Mouse (Mus musculus): Measurements from ENCODE around the gene Mpdu1. TPM values are rescaled to one million over a fixed set of nuclear protein-coding genes. Genes with fewer than 3 reads are reported as not detected.

Gene Mpdu1
- polyA plus RNA-seq, 1 experiment from 2014 or later = 90.4 TPM

DNA sequence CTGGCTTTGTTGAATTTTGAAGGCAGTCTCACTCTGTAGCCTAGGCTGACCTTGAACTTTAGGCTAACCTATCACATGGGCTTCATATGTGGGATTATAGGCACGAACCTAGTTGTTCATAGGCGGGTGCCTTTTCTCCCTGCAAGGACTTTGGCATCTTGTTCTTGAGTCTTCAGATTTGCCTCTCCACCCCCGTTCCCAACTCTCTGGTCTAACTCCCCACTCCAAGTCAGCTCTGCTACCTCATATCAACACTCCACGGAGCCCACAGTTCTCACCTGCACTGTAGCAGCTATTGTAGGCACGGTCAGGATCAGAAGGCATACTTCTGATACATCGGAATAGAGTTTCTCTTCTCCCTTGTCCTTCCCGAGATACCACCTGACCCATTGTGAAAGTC is 21.1 kb upstream of the Mpdu1 start:
- peak overlapping the region; percentile 43; the same call in 1 of the 2 replicates for H3K9ac ChIP-seq (replicated peaks; ENCODE audit: low read depth, low read length)
- ATAC-seq = no peak

DNA sequence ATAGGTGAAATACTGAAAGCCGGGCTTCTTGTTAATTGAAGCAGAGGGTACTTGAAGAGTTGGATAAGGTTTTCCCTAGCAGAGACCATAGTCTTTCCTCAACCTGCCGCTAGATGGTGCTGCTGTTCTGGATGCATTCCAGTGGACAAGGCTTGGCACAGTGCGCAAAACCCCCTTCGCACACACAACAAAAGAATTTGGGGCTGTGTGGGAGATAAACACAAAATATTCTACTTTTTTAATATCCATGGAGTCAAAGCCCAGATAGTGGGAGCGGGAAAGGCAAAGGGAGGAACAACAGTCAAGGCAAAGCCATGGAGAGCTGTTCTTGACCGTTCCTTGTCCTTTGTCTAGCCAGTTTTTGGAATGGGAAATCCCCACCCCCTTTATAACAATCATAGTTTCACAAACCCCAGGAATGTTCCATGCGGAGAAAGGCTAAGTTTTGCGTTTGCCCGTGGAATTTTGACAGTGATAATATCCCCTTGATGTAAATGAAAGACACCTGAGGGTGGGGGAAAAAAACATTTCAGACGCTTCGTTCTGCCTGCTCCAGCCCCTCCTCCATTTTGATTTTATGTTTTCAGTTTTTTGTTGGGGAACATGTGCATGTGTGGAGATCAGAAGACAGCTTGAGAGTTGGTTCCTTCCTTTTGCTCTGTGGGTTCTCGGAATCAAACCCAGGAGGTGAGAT is 20.5 kb upstream of the Mpdu1 start:
- Histone ChIP-seq H3K4me3 (replicated peaks; ENCODE audit: low read length) (peak overlapping the region; percentile 88), H3K9me3 (ENCODE audit: control insufficient read depth, low read length) (no peaks in the 10 kb centered on the region), H3K36me3 (ENCODE audit: control insufficient read depth, insufficient read depth) (peaks cover 7% of the 10 kb centered on the region; the same call in 1 of the 2 replicates), H3K4me2 (ENCODE audit: low read length) (peak overlapping the region; percentile 98), H3K9ac (replicated peaks; ENCODE audit: low read depth, low read length) (peak overlapping the region; percentile 43), H3K27ac (ENCODE audit: low read length) (peak overlapping the region; percentile 97), H3K27me3 (replicated peaks; ENCODE audit: control insufficient read depth, insufficient read depth, low read length) (no peaks in the 10 kb centered on the region), H3K4me1 (replicated peaks; ENCODE audit: control insufficient read depth, insufficient read depth, low read length) (peaks cover 45% of the 10 kb centered on the region)
- 12% methylated on average over 12 of the region's 12 CpGs for WGBS
- ATAC-seq = 0 out of 2 replicates have a peak, but pooled peaks have one; percentile 29

More for the DNA sequence above, 21.1 kb upstream of the Mpdu1 start:
- no peaks in the 10 kb centered on the region for H3K9me3 ChIP-seq (ENCODE audit: control insufficient read depth, low read length)
- peaks cover 45% of the 10 kb centered on the region for H3K4me1 ChIP-seq (replicated peaks; ENCODE audit: control insufficient read depth, insufficient read depth, low read length)
- peak overlapping the region; percentile 98 for H3K4me2 ChIP-seq (ENCODE audit: low read length)
- peaks cover 2% of the 10 kb centered on the region; the same call in 1 of the 2 replicates for H3K36me3 ChIP-seq (ENCODE audit: control insufficient read depth, insufficient read depth)
- no peaks in the 10 kb centered on the region for H3K27me3 ChIP-seq (replicated peaks; ENCODE audit: control insufficient read depth, insufficient read depth, low read length)
- WGBS = 81% methylated on average over 7 of the region's 7 CpGs
- no peak overlapping the region for H3K4me3 ChIP-seq (replicated peaks; ENCODE audit: low read length)
- peak overlapping the region; percentile 97; the same call in 1 of the 2 replicates for H3K27ac ChIP-seq (ENCODE audit: low read length)

DNA sequence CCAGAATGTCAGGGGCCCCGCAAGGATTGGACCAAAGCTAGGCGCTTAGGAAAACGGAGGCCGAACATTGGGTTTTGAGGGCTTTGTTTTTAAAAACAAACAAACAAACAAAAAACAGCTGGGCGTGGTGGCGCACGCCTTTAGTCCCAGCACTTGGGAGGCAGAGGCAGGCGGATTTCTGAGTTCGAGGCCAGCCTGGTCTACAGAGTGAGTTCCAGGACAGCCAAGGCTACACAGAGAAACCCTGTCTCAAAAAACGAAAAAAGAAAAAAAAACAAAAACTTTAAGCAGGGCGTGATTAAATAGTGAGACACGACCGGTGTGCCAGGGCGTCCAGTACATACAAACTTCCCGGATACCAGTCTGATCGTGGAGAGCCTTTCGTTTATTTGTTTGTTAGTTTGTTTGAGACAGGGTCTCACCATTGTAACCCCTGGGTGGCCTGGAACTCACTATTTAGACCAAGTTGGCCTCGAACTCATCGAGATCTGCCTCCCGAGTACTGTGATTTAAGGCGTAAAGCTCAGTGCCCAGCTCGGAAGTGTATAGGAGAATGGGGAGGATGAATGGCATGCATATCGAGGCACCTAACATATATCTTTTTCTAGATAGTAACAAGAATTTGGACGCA is 19.9 kb upstream of the Mpdu1 start:
- Histone ChIP-seq H3K4me3 (replicated peaks; ENCODE audit: low read length) (peak overlapping the region; percentile 88), H3K9ac (replicated peaks; ENCODE audit: low read depth, low read length) (peak overlapping the region; percentile 88), H3K4me1 (replicated peaks; ENCODE audit: control insufficient read depth, insufficient read depth, low read length) (peaks cover 45% of the 10 kb centered on the region), H3K27me3 (replicated peaks; ENCODE audit: control insufficient read depth, insufficient read depth, low read length) (no peaks in the 10 kb centered on the region), H3K4me2 (ENCODE audit: low read length) (peak overlapping the region; percentile 98), H3K36me3 (ENCODE audit: control insufficient read depth, insufficient read depth) (peaks cover 7% of the 10 kb centered on the region; the same call in 1 of the 2 replicates), H3K9me3 (ENCODE audit: control insufficient read depth, low read length) (no peaks in the 10 kb centered on the region), H3K27ac (ENCODE audit: low read length) (peak overlapping the region; percentile 97)
- 21% methylated on average over 24 of the region's 24 CpGs for WGBS
- peak; percentile 8; the same call in 1 of the 2 replicates for ATAC-seq

DNA sequence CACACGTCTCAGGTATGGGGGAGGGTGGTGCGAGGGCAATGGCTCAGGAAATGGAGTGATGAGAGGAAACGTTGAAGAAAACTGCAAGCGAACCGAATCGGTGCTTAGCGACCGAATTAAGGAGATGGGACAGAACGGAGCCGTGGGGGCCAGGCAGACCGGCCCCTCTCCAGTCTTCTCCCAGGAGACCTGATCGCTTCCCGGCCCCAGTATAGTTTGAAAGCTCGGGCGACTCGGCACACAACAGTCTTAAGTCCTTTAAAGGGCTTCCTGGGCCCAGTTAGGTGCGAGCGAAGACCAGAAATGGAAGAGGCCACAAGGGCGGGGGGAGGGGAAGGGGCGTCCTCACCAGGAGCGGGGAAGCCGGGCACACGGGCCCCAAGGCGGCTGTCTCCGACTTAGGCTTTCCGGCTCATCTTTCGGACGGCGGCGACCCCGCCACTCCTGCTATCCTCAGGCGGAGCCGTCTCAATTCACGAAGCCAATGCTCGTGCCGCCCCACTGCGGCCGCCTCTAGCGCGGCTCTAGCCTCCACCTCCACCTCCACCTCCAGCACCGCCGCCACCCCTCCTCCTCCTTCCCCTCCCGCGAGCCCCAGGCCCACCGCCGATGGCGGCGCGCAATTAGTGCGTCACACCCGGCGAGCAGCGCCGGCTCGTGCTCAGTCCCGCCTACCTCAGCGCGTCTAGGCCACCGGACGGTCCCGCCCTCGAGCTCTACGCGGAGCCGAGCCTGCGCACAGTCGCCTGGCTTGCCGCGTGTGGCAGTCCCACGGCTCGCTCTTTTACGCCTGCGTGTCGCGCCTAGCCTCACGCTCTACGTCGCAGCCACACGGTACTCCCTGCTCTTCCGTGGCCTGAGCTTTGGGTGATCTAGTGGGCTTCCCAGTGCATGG is 19.1 kb upstream of the Mpdu1 start, which contains the start of gene Senp3:
Gene Senp3, minus strand, starts transcription at position 771 of the 895 bp plus-strand sequence.
- Histone ChIP-seq H3K27ac (ENCODE audit: low read length) (peak within 1 kb of the TSS; percentile 97), H3K4me2 (ENCODE audit: low read length) (peak within 1 kb of the TSS; percentile 98), H3K27me3 (replicated peaks; ENCODE audit: control insufficient read depth, insufficient read depth, low read length) (no peaks in the 10 kb centered on the region), H3K9ac (replicated peaks; ENCODE audit: low read depth, low read length) (peak within 1 kb of the TSS; percentile 88), H3K9me3 (ENCODE audit: control insufficient read depth, low read length) (no peaks in the 10 kb centered on the region), H3K4me1 (replicated peaks; ENCODE audit: control insufficient read depth, insufficient read depth, low read length) (peaks cover 45% of the 10 kb centered on the region), H3K36me3 (ENCODE audit: control insufficient read depth, insufficient read depth) (peaks cover 9% of the 10 kb centered on the region; the same call in 1 of the 2 replicates), H3K4me3 (replicated peaks; ENCODE audit: low read length) (peak within 1 kb of the TSS; percentile 88)
- ATAC-seq = peak; percentile 98
- WGBS = under 1% methylated on average over 75 of the region's 80 CpGs

DNA sequence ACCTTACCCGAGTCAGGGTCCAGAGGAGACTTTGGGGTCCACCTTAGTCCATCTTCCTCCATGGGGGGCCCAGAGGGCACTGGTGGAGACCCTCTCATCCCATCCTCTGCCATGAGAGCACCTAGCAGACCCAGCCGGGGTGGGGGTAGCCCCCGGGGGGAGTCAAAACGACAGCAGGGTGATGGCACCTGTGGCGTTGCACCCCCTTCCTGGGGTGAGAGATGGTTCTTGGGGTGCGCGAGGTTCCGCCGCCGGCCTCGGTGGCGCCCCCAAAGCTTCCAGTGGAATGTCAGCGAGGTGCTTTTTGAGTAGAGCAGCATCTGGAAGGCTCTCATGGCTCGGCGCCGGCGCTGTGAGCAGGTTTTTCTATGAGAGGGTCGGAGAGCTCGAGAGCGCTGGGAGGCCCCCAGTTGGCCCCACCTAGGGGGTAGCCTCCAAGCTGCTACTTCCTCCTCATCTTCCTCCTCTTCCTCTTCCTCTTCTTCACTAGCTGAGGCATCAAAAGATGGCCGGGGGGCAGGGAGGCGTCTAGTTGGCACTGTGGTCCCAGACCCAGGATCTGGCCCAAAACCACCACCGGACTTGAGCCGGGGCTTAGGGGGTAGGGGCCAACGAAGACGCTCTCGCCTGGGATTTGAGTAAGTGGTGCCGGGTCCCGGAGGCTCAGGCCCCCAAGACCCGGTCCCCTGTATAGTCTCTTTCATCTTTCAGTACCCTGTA is 17.9 kb upstream of the Mpdu1 start:
- Histone ChIP-seq H3K4me1 (replicated peaks; ENCODE audit: control insufficient read depth, insufficient read depth, low read length) (peaks cover 34% of the 10 kb centered on the region), H3K27ac (ENCODE audit: low read length) (no peak overlapping the region; the same call in 1 of the 2 replicates), H3K36me3 (ENCODE audit: control insufficient read depth, insufficient read depth) (peaks cover 16% of the 10 kb centered on the region; the same call in 1 of the 2 replicates), H3K4me3 (replicated peaks; ENCODE audit: low read length) (peak overlapping the region; percentile 88), H3K9me3 (ENCODE audit: control insufficient read depth, low read length) (no peaks in the 10 kb centered on the region), H3K9ac (replicated peaks; ENCODE audit: low read depth, low read length) (no peak overlapping the region), H3K4me2 (ENCODE audit: low read length) (peak overlapping the region; percentile 98), H3K27me3 (replicated peaks; ENCODE audit: control insufficient read depth, insufficient read depth, low read length) (no peaks in the 10 kb centered on the region)
- WGBS = 93% methylated on average over 30 of the region's 30 CpGs
- ATAC-seq = no peak

DNA sequence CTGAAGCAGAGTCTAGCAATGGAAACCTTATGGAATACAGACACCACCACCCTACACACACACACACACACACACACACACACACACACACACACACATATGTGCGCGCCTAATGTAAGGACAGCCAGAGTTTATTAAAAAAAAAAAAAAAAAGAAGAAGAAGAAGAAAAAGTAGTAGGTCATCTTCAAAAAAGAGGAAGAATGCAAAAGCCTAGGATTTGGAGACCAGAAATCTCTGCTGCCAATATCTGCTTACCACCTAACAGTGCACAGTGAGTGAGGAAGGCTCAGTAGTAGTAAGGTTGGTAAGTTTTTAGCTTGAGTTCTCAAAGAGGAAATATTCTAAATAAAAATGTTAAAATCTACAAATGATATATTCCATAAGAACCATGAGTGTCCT is 16.7 kb upstream of the Mpdu1 start:
- 100% methylated on average over 1 of the region's 2 CpGs for WGBS
- H3K9ac ChIP-seq (replicated peaks; ENCODE audit: low read depth, low read length) = no peak overlapping the region
- H3K4me2 ChIP-seq (ENCODE audit: low read length) = no peak overlapping the region
- H3K4me3 ChIP-seq (replicated peaks; ENCODE audit: low read length) = no peak overlapping the region
- H3K36me3 ChIP-seq (ENCODE audit: control insufficient read depth, insufficient read depth) = peaks cover 18% of the 10 kb centered on the region
- no peak for ATAC-seq
- H3K4me1 ChIP-seq (replicated peaks; ENCODE audit: control insufficient read depth, insufficient read depth, low read length) = peaks cover 34% of the 10 kb centered on the region
- H3K27ac ChIP-seq (ENCODE audit: low read length) = no peak overlapping the region
- H3K27me3 ChIP-seq (replicated peaks; ENCODE audit: control insufficient read depth, insufficient read depth, low read length) = no peaks in the 10 kb centered on the region
- H3K9me3 ChIP-seq (ENCODE audit: control insufficient read depth, low read length) = no peaks in the 10 kb centered on the region

DNA sequence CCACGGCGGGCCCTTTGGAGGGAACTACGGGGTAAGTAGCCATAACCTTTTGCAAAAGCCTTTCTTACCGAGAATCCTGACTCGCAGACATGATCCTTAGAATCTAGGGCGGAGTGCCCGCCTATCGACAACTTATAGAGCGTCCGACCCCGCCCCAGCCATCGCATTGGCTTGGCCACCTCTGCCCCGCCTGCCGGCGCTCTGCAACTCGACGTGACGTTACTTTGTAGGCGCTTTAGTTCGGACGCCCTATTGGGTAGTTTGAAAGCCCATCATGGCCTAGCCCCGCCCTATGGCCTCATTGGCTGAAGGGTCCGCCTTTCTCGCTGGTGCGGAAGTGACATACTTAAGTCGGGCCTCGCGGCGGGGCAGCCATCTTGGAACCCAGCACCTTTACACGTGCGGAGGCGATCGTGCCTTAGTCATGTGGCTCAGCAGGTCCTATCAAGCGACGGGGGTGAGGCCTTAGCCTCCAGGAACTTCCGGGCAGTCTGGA is 9.8 kb upstream of the Mpdu1 start, which contains the start of gene Eif4a1:
Gene Eif4a1, minus strand, starts transcription at position 213 of the 496 bp plus-strand sequence.
- peak; percentile 96 for ATAC-seq

DNA sequence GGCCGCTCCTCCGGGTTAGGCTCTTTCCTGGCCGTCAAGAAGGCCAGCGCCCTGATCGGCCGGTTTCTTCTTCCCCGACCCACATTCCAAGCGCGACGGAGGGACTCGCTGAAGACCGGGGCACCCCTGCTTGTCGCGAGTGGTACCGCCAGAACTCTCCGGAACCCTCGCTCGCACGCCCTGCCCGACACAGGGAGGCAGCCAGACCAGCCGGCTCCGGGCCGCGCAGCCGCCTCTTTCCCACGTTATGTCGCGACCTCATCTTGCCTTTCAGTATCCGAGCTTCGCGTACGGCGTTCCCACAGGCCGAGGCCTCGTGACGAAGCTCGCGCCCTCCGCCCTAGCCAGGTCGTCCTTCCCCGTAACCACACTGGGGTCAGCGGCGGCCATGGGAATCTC is 9.3 kb upstream of the Mpdu1 start:
- ATAC-seq = peak; percentile 2; the same call in 1 of the 2 replicates
- under 1% methylated on average over 43 of the region's 43 CpGs for WGBS
- no peaks in the 10 kb centered on the region for H3K9me3 ChIP-seq (ENCODE audit: control insufficient read depth, low read length)
- H3K4me3 ChIP-seq (replicated peaks; ENCODE audit: low read length) = peak overlapping the region; percentile 100
- peak overlapping the region; percentile 98 for H3K27ac ChIP-seq (ENCODE audit: low read length)
- peaks cover 26% of the 10 kb centered on the region for H3K4me1 ChIP-seq (replicated peaks; ENCODE audit: control insufficient read depth, insufficient read depth, low read length)
- peak overlapping the region; percentile 96 for H3K4me2 ChIP-seq (ENCODE audit: low read length)
- H3K27me3 ChIP-seq (replicated peaks; ENCODE audit: control insufficient read depth, insufficient read depth, low read length) = no peaks in the 10 kb centered on the region
- H3K36me3 ChIP-seq (ENCODE audit: control insufficient read depth, insufficient read depth) = peaks cover 29% of the 10 kb centered on the region
- H3K9ac ChIP-seq (replicated peaks; ENCODE audit: low read depth, low read length) = peak overlapping the region; percentile 99

More for the DNA sequence above, 9.8 kb upstream of the Mpdu1 start, which contains the start of gene Eif4a1:
- H3K36me3 ChIP-seq (ENCODE audit: control insufficient read depth, insufficient read depth) = peaks cover 31% of the 10 kb centered on the region
- H3K4me3 ChIP-seq (replicated peaks; ENCODE audit: low read length) = peak within 1 kb of the TSS; percentile 100
- H3K27ac ChIP-seq (ENCODE audit: low read length) = peak within 1 kb of the TSS; percentile 98
- H3K9me3 ChIP-seq (ENCODE audit: control insufficient read depth, low read length) = no peaks in the 10 kb centered on the region
- H3K27me3 ChIP-seq (replicated peaks; ENCODE audit: control insufficient read depth, insufficient read depth, low read length) = no peaks in the 10 kb centered on the region
- WGBS = under 1% methylated on average over 36 of the region's 36 CpGs
- peak within 1 kb of the TSS; percentile 96 for H3K4me2 ChIP-seq (ENCODE audit: low read length)
- peak within 1 kb of the TSS; percentile 99 for H3K9ac ChIP-seq (replicated peaks; ENCODE audit: low read depth, low read length)
- H3K4me1 ChIP-seq (replicated peaks; ENCODE audit: control insufficient read depth, insufficient read depth, low read length) = peaks cover 26% of the 10 kb centered on the region
